Mouse (Mus musculus): ENCODE data around the gene Rapgef2.

- TF ChIP-seq CTCF (IDR thresholded peaks at IDR 0.05; ENCODE audit: low read depth) = no peak
- no peak for TF ChIP-seq EP300 (IDR thresholded peaks at IDR 0.05; ENCODE audit: low read depth)
Observed at GRCm38 (mm10) chr3:79195280-79195679, 91.0 kb downstream of the Rapgef2 start.

All from liver, embryonic 14.5 days (tissue).